Mouse (Mus musculus) heart, embryonic 13.5 days (tissue): ENCODE results near the gene Atp5j2. TPM values are rescaled to one million over a fixed set of nuclear protein-coding genes. Genes with fewer than 3 reads are reported as not detected.

Source experiments
- ATAC-seq: fragments of 200-750 bp; cut with Nextera tagmentation; 2 replicates; pipeline ENCODE4 v1.8.0; 2017; ENCODE audit warnings: moderate TSS enrichment; ENCODE audit not compliant: insufficient number of reproducible peaks, low FRiP score, low TSS enrichment; ENCODE audit errors: extremely low read depth
- H3K27ac ChIP-seq: fragments of 300-500 bp; sonication (generic); replicated peaks from 2 replicates; pipeline ENCODE4 v1.5.1; 2015; ENCODE audit warnings: moderate library complexity, mild to moderate bottlenecking, inconsistent platforms
- H3K27me3 ChIP-seq: fragments of 300-500 bp; sonication (generic); replicated peaks from 2 replicates; pipeline ENCODE4 v1.6.1; 2015; ENCODE audit warnings: mild to moderate bottlenecking, inconsistent platforms
- H3K36me3 ChIP-seq: fragments of 300-500 bp; sonication (generic); 2 replicates; pipeline ENCODE4 v1.6.1; 2015; ENCODE audit warnings: mild to moderate bottlenecking, inconsistent platforms
- H3K4me1 ChIP-seq: fragments of 300-500 bp; sonication (generic); 2 replicates; pipeline ENCODE4 v1.6.1; 2015; ENCODE audit warnings: inconsistent platforms
- H3K4me2 ChIP-seq: fragments of 300-500 bp; sonication (generic); 2 replicates; pipeline ENCODE4 v1.6.1; 2015; ENCODE audit warnings: inconsistent platforms, mild to moderate bottlenecking, moderate library complexity
- H3K4me3 ChIP-seq: fragments of 300-500 bp; sonication (generic); 2 replicates; pipeline ENCODE4 v1.5.1; 2015; ENCODE audit warnings: moderate library complexity, mild to moderate bottlenecking, inconsistent platforms
- H3K9ac ChIP-seq: fragments of 300-500 bp; sonication (generic); 2 replicates; pipeline ENCODE4 v1.6.1; 2015; ENCODE audit warnings: inconsistent platforms, mild to moderate bottlenecking, moderate library complexity
- H3K9me3 ChIP-seq: fragments of 300-500 bp; sonication (generic); 2 replicates; pipeline ENCODE4 v1.6.1; 2016; ENCODE audit warnings: inconsistent platforms
- WGBS: fragments of 180-500 bp; shearing (Covaris S2); methylation state at CpG from one replicate; pipeline ENCODE4 v1.1.7; 2015; ENCODE audit warnings: mixed read lengths; 5-methylcytosine and 5-hydroxymethylcytosine counted together
- polyA plus RNA-seq: library from polyadenylated mRNA; unstranded; fragments of >200 nt; fragmentation: Nextera tagmentation; extraction: Ambion mirVana; gene quantifications from 2 replicates; pipeline ENCODE4 v1.2.1, GENCODE M21; 2015

Gene Atp5j2
- polyA plus RNA-seq, 1 experiment from 2014 or later: 1,195 TPM

DNA sequence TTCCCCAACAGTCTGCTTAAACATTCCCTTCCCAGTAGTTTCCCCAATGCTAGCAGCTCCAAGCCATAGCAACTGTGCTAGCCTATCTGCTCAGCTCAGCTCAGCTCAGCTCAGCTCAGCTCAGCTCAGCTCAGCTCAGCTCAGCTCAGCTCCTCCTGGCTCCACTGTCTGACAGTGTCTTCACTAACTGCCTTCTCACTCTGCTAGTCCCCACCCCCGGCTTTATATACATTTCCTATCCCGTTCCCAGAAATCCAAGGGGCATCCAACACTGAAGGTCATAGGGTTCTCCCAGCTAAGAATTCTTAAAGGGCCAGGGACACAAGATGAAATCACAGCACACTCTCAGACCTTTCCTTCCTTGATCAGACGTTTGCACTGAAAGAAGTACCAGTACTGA is 27.2 kb downstream of the Atp5j2 start:
- peak overlapping the region; percentile 97 for H3K4me2 ChIP-seq
- no peak for ATAC-seq
- peaks cover 41% of the 10 kb centered on the region for H3K4me1 ChIP-seq
- no peak overlapping the region for H3K27ac ChIP-seq
- peak overlapping the region; percentile 13 for H3K4me3 ChIP-seq
- H3K9me3 ChIP-seq: no peaks in the 10 kb centered on the region
- WGBS: 49% methylated on average over 3 of the region's 3 CpGs
- H3K9ac ChIP-seq: peak overlapping the region; percentile 37
- no peaks in the 10 kb centered on the region for H3K27me3 ChIP-seq
- H3K36me3 ChIP-seq: peaks cover 53% of the 10 kb centered on the region

DNA sequence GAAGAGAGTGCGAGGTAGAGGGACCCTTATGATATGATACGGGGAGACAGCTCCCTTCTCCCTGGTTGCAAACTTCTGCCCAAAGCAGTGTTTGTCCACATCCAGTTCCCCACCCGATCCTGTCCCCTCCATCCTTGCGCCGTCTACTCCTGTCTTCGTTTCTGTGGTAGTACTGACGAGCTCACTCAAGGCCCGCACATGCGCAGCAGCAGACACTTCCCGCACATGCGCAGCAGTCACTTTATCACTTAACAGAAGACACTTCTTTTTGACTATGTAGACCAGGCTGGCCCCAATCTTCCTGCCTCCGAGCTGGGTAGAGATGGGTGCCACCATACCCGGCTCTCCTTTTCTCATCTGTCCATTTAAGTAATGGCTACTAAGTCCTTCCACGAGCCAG is 30.5 kb downstream of the Atp5j2 start:
- Histone ChIP-seq H3K9ac (no peak overlapping the region), H3K27me3 (no peaks in the 10 kb centered on the region), H3K4me1 (peaks cover 27% of the 10 kb centered on the region), H3K4me2 (no peak overlapping the region), H3K4me3 (no peak overlapping the region), H3K27ac (no peak overlapping the region), H3K36me3 (peaks cover 84% of the 10 kb centered on the region), H3K9me3 (no peaks in the 10 kb centered on the region)
- 94% methylated on average over 14 of the region's 14 CpGs for WGBS
- no peak for ATAC-seq

DNA sequence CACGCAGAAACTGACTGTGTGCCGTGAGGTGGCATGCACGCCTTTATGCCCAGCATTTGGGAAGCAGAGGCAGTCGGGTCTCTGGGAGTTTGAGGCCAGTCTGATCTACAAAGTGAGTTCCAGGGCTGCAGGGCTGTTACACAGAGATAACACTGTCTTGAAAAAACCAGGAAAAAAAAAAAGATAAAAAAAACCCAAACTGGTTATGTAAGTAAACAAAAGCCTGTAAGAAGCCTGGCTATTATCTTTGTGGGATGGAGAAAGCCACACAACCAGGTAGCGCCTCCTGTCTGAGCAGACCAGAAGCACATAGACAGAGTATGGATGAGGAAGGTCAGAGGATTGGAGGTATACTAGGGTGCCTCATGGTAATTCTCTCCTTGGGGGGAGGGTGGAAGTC is 39.2 kb downstream of the Atp5j2 start:
- peak; percentile 27; the same call in 1 of the 2 replicates for ATAC-seq

DNA sequence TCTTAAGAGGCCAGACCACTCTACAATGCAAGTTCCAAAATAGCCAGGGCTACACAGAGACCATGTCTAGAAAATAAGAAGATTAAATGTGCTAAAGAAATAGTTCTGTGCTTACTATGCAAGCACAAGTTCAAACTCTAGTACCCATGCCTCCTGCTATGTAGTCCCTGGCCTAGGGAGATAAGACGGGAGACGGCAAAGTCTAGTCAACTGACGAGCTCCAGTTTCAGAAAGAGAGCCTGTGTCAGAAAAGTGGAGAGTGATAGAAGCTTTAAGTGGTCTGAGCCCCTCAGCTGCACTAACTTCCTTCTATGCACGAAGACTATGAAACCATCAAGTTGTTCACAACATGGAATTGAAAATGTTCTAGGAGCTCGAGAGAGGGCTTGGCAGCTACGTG is 42.6 kb downstream of the Atp5j2 start:
- peaks cover 100% of the 10 kb centered on the region for H3K36me3 ChIP-seq
- H3K4me3 ChIP-seq: no peak overlapping the region
- H3K9me3 ChIP-seq: no peaks in the 10 kb centered on the region
- no peaks in the 10 kb centered on the region for H3K27me3 ChIP-seq
- ATAC-seq: no peak
- no peaks in the 10 kb centered on the region for H3K4me1 ChIP-seq
- H3K9ac ChIP-seq: no peak overlapping the region
- H3K4me2 ChIP-seq: no peak overlapping the region
- 70% methylated on average over 6 of the region's 6 CpGs for whole genome bisulfite sequencing
- H3K27ac ChIP-seq: no peak overlapping the region

More for the DNA sequence above, 39.2 kb downstream of the Atp5j2 start:
- WGBS: 81% methylated on average over 5 of the region's 5 CpGs
- H3K36me3 ChIP-seq: peaks cover 95% of the 10 kb centered on the region
- no peaks in the 10 kb centered on the region for H3K27me3 ChIP-seq
- no peaks in the 10 kb centered on the region for H3K9me3 ChIP-seq
- H3K9ac ChIP-seq: no peak overlapping the region
- no peak overlapping the region for H3K4me2 ChIP-seq
- no peak overlapping the region for H3K4me3 ChIP-seq
- no peaks in the 10 kb centered on the region for H3K4me1 ChIP-seq
- H3K27ac ChIP-seq: no peak overlapping the region

DNA sequence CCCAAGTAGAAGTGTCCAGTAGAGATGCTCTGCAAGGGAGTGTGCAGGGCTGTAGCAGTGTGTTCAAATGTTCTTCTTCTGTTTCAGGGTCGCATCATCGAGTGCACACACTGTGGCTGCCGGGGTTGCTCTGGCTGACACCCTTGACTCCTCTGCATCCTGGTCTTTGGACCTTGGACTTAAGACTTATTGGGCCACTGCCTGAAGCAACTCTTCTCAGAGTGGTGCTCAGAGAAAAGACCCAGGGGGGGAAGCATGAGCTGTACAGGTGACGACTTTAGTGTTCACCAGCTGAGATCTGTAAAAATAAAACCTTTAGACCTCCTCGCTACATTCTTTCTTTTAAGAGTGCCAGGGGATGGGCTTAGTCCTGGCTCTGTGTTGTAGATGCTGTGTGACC is 44.1 kb downstream of the Atp5j2 start:
- ATAC-seq: no peak
- Histone ChIP-seq H3K27ac (no peak overlapping the region), H3K4me1 (no peaks in the 10 kb centered on the region), H3K9me3 (no peaks in the 10 kb centered on the region), H3K9ac (no peak overlapping the region), H3K27me3 (no peaks in the 10 kb centered on the region), H3K36me3 (peaks cover 100% of the 10 kb centered on the region), H3K4me3 (no peak overlapping the region), H3K4me2 (no peak overlapping the region)
- WGBS: 85% methylated on average over 5 of the region's 5 CpGs

DNA sequence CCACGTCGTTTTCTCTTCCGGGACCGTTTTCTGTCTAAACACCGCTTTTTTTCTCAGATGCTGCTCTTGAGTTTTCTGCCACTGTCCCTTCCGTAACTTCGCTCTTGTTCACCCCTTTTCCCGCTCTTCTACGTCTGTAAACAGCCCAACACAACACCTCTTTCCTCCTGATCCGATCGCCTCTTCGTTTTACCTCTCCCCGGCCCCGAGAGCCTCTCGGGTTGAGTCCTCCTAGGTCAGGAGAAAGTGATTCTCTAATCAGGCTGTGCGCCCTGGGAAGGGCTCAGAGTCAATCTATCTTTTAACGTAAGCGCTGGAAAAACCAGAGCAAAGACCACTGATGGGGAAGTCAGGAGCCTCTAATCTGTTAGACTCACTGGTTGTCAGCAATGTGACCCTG is 51.3 kb downstream of the Atp5j2 start:
- peak overlapping the region; percentile 85 for H3K27ac ChIP-seq
- H3K9ac ChIP-seq: peak overlapping the region; percentile 95
- no peaks in the 10 kb centered on the region for H3K27me3 ChIP-seq
- peaks cover 34% of the 10 kb centered on the region for H3K4me1 ChIP-seq
- no peak for ATAC-seq
- H3K9me3 ChIP-seq: no peaks in the 10 kb centered on the region
- peak overlapping the region; percentile 89 for H3K4me3 ChIP-seq
- WGBS: under 1% methylated on average over 18 of the region's 18 CpGs
- peak overlapping the region; percentile 77 for H3K4me2 ChIP-seq
- peaks cover 58% of the 10 kb centered on the region for H3K36me3 ChIP-seq

DNA sequence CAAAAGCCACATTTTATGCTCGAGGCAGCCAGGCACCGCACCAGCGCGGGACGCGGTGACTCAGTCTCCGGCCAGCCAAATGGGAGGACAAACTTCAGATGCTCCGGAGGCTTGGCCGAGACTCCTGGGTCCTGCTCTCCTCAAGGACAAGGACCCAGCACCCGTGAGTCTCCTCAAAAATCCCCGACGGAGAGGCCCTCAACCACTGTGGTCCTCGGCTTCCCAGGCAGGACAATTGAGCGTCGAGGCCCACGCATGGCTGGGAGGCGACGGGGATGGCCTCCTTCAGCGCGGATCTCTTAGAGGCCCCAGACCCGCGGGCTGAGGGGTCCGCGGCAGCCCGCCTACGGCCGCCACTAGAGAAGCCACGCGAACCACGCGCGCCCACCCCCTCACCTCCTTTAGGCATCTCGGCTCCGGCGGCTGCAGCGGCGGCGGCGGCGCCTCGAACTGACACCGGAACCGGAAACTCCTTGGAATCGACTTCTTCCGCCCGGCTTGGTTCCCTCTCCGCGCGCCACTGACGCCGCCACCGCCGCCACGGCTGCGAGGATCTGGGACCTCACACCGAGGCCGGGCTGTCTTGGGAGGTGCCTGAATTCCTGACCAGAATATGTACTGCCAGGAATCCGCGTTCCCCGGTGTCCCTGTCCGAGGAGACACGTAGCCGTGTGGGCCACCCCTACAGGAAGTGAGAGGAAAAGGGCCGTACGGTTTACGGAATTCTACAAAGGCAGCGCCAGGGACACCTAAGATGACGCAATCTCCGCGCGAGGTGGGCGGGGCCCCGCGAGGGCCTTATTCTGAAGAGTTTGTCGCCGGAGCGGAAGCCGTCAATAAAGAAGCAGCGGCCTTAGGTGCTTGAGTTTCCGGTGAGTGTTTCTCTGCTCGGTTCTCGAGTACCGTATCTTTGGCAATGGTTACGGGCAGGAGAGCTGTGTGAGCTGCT is 52.0 kb downstream of the Atp5j2 start, which contains the start of the genes Pdap1 and Bud31:
Gene Pdap1, minus strand, starts transcription at position 668 of the 949 bp plus-strand sequence.
Gene Bud31, plus strand, starts transcription at position 792 of the 949 bp plus-strand sequence.
- no peaks in the 10 kb centered on the region for H3K27me3 ChIP-seq
- peaks cover 58% of the 10 kb centered on the region for H3K36me3 ChIP-seq
- peak within 1 kb of the TSS; percentile 95 for H3K9ac ChIP-seq
- H3K27ac ChIP-seq: peak within 1 kb of the TSS; percentile 85
- no peaks in the 10 kb centered on the region for H3K9me3 ChIP-seq
- H3K4me3 ChIP-seq: peak within 1 kb of the TSS; percentile 89
- ATAC-seq: peak; percentile 84
- peak within 1 kb of the TSS; percentile 77 for H3K4me2 ChIP-seq
- peaks cover 34% of the 10 kb centered on the region for H3K4me1 ChIP-seq
- under 1% methylated on average over 84 of the region's 84 CpGs for WGBS

DNA sequence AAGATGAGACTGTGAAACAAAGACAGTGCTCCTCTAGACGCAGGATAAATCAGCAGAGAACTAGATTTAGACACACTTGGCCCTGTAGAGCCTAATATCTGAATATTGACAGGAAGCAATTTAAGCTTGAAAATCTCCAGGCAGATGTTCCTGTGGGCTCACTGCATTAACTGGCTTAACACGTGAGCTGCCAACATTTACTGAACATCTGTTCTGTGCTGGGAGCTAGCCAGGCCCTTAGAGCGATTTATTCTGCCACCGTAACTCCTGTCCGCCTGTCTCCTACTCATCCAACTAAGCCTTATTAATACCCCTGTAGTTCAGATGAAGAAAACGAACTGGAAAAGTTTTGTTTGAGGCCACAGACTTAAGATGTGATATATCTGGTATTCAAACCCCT is 53.0 kb downstream of the Atp5j2 start:
- Histone ChIP-seq H3K4me2 (peak overlapping the region; percentile 77), H3K27ac (no peak overlapping the region), H3K27me3 (no peaks in the 10 kb centered on the region), H3K4me1 (peaks cover 37% of the 10 kb centered on the region), H3K36me3 (peaks cover 58% of the 10 kb centered on the region), H3K9me3 (no peaks in the 10 kb centered on the region), H3K9ac (peak overlapping the region; percentile 95), H3K4me3 (peak overlapping the region; percentile 89)
- 17% methylated on average over 6 of the region's 6 CpGs for WGBS
- ATAC-seq: no peak

Other genes starting within 250 kb of the Atp5j2 start
- 12.1 and 12.4 TPM in 2 replicates for gene Smurf1, start 226.2 kb downstream of the Atp5j2 start, polyA plus RNA-seq
- not detected in 2 replicates for gene Gm4871, start 159.3 kb downstream of the Atp5j2 start, polyA plus RNA-seq
- gene 1700018F24Rik, start 149.1 kb downstream of the Atp5j2 start, polyA plus RNA-seq: not detected in 2 replicates
- 92.3 and 99.2 TPM in 2 replicates for gene Arpc1a, start 108.2 kb downstream of the Atp5j2 start, polyA plus RNA-seq
- not detected in 2 replicates for gene Kpna7, start 108.0 kb downstream of the Atp5j2 start, polyA plus RNA-seq
- gene Arpc1b, start 77.8 kb downstream of the Atp5j2 start, polyA plus RNA-seq: 221 and 234 TPM in 2 replicates
- 62.4 and 62.6 TPM in 2 replicates for gene Pdap1, start 51.8 kb downstream of the Atp5j2 start, polyA plus RNA-seq
- 135 and 150 TPM in 2 replicates for gene Bud31, start 51.7 kb downstream of the Atp5j2 start, polyA plus RNA-seq
- 11.6 and 11.8 TPM in 2 replicates for gene Ptcd1, start 25.0 kb downstream of the Atp5j2 start, polyA plus RNA-seq
- 27.4 and 28.8 TPM in 2 replicates for gene Cpsf4, start 24.8 kb downstream of the Atp5j2 start, polyA plus RNA-seq
- 6.8 and 6.9 TPM in 2 replicates for gene Zkscan14, start 9.8 kb upstream of the Atp5j2 start, polyA plus RNA-seq
- gene Zkscan5, start 12.5 kb upstream of the Atp5j2 start, polyA plus RNA-seq: 9.5 and 10.9 TPM in 2 replicates
- 26.0 and 30.0 TPM in 2 replicates for gene Zfp655, start 39.7 kb upstream of the Atp5j2 start, polyA plus RNA-seq
- 0.32 and 0.48 TPM in 2 replicates for gene Zscan25, start 88.4 kb upstream of the Atp5j2 start, polyA plus RNA-seq
- not detected in 2 replicates for gene Cyp3a57, start 153.2 kb upstream of the Atp5j2 start, polyA plus RNA-seq